Mouse (Mus musculus) cerebellum, postnatal 4 days (tissue): Measurements from ENCODE around the gene Srarp.

Source experiments
- DNase-seq, 2 experiments: peaks; one replicate each; pipeline ENCODE4 v3.0.0; 2022; ENCODE audit warnings: low spot score in 2 of 2, mixed read lengths in 1 of 2

Gene Srarp

DNA sequence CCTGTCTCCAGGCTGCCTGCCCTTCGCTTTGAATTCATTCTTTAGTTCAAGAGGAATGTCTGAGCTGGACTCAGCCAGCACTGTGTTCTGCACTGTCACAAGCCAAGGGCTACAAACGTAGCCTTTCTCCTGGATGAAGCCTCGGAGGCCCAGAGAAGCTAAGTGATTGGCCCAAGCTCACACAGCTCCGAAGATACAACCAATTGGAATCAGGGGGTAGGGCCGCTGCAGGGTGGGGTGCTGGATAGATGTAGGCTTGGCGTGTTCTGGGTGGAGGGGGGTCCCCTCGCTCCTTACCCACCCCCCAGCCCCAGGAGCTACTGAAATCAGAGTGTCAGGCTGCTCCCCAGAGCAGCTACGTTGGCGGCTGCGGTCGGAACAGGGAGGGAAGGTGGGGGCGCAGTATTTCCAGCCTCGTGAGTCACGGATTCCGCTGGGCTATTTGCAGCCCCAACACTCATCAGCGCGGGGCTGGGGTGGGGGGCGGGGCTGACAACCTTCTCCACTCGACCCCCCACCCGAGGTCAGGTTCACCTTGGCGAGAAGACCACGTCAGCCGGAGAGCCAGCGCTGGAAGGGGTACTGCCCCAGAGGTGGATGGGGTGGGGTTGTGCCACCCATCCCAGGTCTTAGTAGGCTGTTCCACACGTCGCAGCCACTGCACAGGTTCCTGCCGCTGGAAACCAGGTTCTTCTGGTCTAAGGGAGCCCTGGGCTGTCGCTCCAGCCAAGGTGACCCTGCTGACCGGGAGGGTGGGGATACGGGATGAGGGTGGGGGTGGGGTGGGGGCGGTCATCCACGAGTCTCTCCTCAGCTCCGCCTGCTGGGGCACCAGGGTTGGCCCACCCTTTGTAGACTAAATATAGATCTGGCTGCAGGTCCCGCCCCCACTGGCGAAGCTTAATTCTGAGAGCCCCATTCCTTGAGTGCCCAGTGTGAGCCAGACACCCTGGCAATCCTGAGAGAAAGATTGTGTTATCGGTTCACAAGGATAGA lies 10.1 kb downstream of the Srarp start:
- no peak for DNase-seq

GRCm38 (mm10) chr4:141423691-141424431 lies 12.0 kb downstream of the Srarp start:
- no peak for DNase-seq

DNA sequence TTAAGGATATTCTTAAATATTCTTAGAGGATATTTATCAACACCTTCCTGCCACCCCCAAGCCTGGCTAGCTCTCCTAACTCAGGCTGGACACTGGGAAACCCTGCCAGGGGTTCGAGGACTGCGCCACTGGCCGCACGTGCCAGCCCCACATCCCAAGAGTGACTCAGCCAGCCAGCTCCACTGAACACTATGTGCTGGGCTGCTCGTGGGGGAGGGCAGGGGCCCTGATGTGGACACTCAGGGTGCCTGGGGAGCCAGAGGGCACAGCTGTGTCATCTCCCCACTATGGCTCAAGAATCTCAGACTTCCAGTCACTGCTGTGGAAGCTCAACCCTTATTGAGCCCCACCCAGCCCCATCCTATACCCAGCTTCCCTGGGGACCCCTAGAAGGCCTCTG lies 12.6 kb downstream of the Srarp start:
- no peak for DNase-seq

GRCm38 (mm10) chr4:141422841-141423240 lies 13.1 kb downstream of the Srarp start:
- DNase-seq, result no peak

DNA sequence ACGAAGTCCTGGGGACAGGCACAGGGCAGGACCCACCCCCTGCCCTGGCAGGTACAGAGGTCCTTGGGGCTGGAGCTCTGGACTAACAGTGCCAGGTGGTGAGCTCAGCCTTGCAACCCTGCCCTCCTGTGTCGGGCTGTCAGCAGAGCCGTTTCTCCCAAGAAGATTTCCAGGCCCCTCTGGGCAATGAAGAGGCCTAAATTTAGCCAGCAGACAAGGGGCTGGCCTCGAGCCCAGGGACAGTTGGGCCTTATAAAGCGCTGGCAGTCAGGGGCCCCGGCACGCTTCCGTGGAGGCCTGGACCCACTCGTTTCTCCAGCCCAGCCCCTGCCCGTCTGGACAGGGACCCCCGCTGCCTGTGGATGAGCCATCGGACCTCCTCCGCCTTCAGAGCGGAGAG lies 14.5 kb downstream of the Srarp start:
- DNase-seq, result peak in 1 of 2 experiments; percentile 47

GRCm38 (mm10) chr4:141420886-141421285 lies 15.0 kb downstream of the Srarp start:
- no peak for DNase-seq

GRCm38 (mm10) chr4:141420192-141420829 lies 15.6 kb downstream of the Srarp start, which contains the start of gene Hspb7:
Gene Hspb7, plus strand, starts transcription at chr4:141420779.
- DNase-seq, result no peak

DNA sequence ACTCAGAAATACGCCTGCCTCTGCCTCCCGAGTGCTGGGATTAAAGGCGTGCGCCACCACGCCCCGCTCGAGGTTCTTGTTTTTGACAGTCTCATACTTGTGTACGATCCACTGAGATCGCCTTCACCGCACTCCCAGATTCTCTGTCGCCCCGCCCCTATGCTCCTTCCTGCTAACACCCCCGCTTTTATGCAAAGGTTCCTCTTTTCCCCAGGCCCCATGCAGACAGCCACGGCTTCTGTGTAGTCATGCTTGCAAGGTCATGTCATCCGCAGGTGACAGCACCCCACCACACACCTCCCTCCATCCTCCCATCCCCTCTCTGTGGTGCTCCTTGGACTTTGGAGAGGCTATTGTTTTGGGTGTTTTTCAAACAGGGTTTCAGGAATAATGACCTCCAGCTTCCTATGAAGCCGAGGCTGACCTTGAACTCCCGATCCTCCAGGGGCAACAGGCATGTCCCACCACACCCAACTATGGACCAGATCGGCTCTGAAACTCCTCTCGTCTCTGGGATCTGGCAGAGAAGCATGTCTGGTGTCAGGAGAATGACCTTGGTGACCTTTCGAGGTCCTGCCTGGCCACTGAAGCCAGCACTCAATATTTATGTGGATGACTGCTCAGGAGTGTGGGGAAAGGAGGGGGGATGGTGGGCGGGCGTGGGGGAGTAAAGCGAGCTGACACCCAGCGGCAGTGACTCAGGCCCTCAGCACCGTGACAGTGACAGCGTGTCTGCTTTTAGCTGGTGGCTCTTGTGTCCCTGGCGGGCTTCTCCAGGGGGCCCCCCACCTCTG lies 16.3 kb downstream of the Srarp start:
- DNase-seq, result no peak

DNA sequence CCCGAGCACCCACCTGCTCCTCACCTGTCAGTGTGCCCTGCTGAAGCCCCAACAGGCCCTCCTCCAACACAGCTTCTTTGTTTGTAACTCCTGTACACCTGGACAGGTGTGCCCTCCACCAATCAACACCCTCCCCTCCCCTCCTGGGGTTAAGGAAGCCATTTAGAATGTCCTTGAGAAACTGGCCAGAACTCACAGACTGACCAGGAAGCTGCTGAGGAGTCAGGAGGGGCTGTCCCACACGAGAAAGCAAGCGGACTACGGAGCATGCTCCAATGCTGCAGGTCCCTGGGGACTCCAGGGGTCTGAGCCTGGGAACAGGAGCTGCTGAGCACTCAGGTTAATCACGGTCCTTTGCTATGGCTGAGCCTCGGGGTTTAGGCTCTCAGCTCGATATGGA lies 20.0 kb downstream of the Srarp start, which contains the start of gene Clcnkb:
TSS of gene Clcnkb (minus strand) at position 91 of the 400 bp plus-strand sequence.
- no peak for DNase-seq

- DNase-seq, result no peak
Measured at GRCm38 (mm10) chr4:141411430-141411992, 24.4 kb downstream of the Srarp start.

- DNase-seq, result no peak
Measured at GRCm38 (mm10) chr4:141408577-141408976, 27.3 kb downstream of the Srarp start.

GRCm38 (mm10) chr4:141406516-141407299 lies 29.2 kb downstream of the Srarp start:
- no peak for DNase-seq

- DNase-seq, result no peak
Measured at GRCm38 (mm10) chr4:141405314-141405622, 30.6 kb downstream of the Srarp start.

DNA sequence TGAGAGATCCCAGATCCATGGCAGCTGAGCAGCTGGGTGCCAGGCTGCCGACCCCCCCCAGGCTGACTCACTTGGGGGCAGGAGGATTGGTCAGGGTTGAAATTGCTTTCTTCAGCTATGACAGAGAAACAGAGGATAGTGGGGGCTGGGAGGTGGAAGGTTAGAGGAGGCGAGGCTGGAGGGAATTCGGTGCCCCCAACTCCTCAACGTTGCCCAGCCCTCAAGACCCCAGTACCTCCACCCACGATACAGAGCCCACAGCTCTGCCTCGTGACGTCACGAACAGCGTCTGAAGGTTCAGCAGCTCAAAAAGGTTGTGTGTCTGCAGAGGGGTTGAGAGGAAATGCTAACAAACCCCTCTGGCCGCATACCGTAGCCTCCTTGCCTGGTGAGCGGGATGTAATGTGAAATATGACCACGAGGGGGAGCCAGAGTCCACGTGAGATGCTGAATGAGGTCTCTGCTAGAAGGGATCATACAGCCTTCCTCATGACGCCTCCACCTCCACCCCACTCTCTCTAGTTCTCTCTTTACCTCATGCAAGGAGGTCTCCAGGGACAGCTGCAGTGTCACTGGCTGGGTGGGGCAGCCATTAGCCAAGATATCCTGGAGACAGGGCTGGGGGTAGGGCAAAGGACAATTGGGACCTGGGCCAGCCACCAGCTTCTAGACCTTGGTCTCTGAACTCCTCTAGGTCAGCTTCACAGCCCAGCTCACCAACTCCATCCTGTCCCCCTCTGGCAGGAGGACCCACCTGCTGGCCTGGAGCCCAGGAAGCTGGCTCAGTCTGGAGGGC lies 31.2 kb downstream of the Srarp start:
- peak; percentile 94 for DNase-seq

GRCm38 (mm10) chr4:141400171-141400570 lies 35.7 kb downstream of the Srarp start:
- no peak for DNase-seq

GRCm38 (mm10) chr4:141398545-141398944 lies 37.4 kb downstream of the Srarp start, which contains the start of gene Clcnka:
Gene Clcnka, minus strand, starts transcription at chr4:141398724.
- DNase-seq, result no peak

DNA sequence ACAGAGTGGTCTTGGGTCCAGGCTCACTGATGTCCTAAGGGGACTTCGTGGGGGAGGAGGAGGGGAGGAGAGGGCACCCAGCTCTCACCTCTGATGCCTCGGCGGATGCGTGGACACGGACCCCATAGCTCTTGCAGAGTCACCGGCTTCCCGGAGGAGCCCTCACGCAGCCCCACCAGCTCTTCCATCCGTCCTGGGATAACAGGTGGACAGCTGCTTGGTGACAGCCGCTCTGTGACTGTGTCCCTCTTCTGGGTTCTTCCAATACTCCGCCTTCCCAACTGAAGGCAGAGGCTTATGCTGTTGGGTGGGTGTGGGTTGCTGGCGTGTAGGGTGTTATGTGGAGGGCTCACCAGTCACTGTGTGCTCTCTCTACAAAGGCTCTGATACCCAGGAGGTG lies 38.0 kb downstream of the Srarp start:
- no peak for DNase-seq

- no peak for DNase-seq
Measured at GRCm38 (mm10) chr4:141394751-141395150, 41.2 kb downstream of the Srarp start.

DNA sequence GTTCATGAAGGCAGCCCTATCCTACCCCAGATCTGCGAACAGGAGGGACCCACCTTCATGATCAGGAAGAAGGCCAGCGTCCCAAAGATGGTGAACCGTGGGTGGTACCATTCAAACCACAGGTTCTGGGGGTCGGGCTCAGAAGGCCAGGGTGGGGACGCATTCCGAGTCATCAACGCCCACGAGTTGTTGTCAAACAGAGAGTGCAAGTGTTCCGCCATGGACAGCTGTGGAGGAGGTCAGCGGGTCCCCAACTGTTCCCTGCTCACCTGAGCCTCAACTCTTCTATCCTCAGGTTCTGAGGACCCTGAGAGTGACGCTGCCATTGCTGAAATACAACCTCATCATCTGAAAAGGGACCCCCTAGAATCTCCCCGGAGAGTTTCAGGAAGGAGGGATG lies 44.6 kb downstream of the Srarp start:
- no peak for DNase-seq
